Mouse (Mus musculus): ENCODE data around the gene Tmem136. TPM values are rescaled to one million over a fixed set of nuclear protein-coding genes. Genes with fewer than 3 reads are reported as not detected.
"Not testable (repeated sequence)": the region's sequence is repeated elsewhere in the genome, so short reads cannot be mapped to it uniquely, and the experiment has no call there.

The Tmem136 gene
- total RNA-seq (2017): 0.29 TPM in 1 of 3 replicates, not detected in the others

- no peak for ATAC-seq (replicated peaks; ENCODE audit: insufficient number of reproducible peaks, low FRiP score, low TSS enrichment, poor library complexity, severe bottlenecking)
These were observed at the start of gene Tmem136 for GRCm38 (mm10) chr9:43116134-43116996. Gene Tmem136, minus strand, starts transcription at chr9:43116570.

- no peak for ATAC-seq (replicated peaks; ENCODE audit: insufficient number of reproducible peaks, low FRiP score, low TSS enrichment, poor library complexity, severe bottlenecking)
These were observed 39.6 kb upstream of the Tmem136 start for GRCm38 (mm10) chr9:43155960-43156359.

GRCm38 (mm10) chr9:43151779-43152178, 35.4 kb upstream of the Tmem136 start:
- ATAC-seq (replicated peaks; ENCODE audit: insufficient number of reproducible peaks, low FRiP score, low TSS enrichment, poor library complexity, severe bottlenecking): no peak

- ATAC-seq (replicated peaks; ENCODE audit: insufficient number of reproducible peaks, low FRiP score, low TSS enrichment, poor library complexity, severe bottlenecking): no peak
These were observed 34.6 kb upstream of the Tmem136 start for GRCm38 (mm10) chr9:43150957-43151356.

GRCm38 (mm10) chr9:43150075-43150474, 33.7 kb upstream of the Tmem136 start:
- no peak for ATAC-seq (replicated peaks; ENCODE audit: insufficient number of reproducible peaks, low FRiP score, low TSS enrichment, poor library complexity, severe bottlenecking)

- no peak for ATAC-seq (replicated peaks; ENCODE audit: insufficient number of reproducible peaks, low FRiP score, low TSS enrichment, poor library complexity, severe bottlenecking)
These were observed 33.1 kb upstream of the Tmem136 start for GRCm38 (mm10) chr9:43149498-43149897.

GRCm38 (mm10) chr9:43145196-43145595, 28.8 kb upstream of the Tmem136 start:
- no peak for ATAC-seq (replicated peaks; ENCODE audit: insufficient number of reproducible peaks, low FRiP score, low TSS enrichment, poor library complexity, severe bottlenecking)

GRCm38 (mm10) chr9:43144206-43144810, 27.9 kb upstream of the Tmem136 start:
- no peak for ATAC-seq (replicated peaks; ENCODE audit: insufficient number of reproducible peaks, low FRiP score, low TSS enrichment, poor library complexity, severe bottlenecking)

- no peak for ATAC-seq (replicated peaks; ENCODE audit: insufficient number of reproducible peaks, low FRiP score, low TSS enrichment, poor library complexity, severe bottlenecking)
These were observed 25.5 kb upstream of the Tmem136 start for GRCm38 (mm10) chr9:43141839-43142238.

GRCm38 (mm10) chr9:43133525-43133924, 17.2 kb upstream of the Tmem136 start:
- ATAC-seq (replicated peaks; ENCODE audit: insufficient number of reproducible peaks, low FRiP score, low TSS enrichment, poor library complexity, severe bottlenecking): no peak

GRCm38 (mm10) chr9:43132380-43132779, 16.0 kb upstream of the Tmem136 start:
- no peak for ATAC-seq (replicated peaks; ENCODE audit: insufficient number of reproducible peaks, low FRiP score, low TSS enrichment, poor library complexity, severe bottlenecking)

- ATAC-seq (replicated peaks; ENCODE audit: insufficient number of reproducible peaks, low FRiP score, low TSS enrichment, poor library complexity, severe bottlenecking): no peak
These were observed 15.6 kb upstream of the Tmem136 start for GRCm38 (mm10) chr9:43131940-43132339.

GRCm38 (mm10) chr9:43130684-43131083, 14.3 kb upstream of the Tmem136 start:
- ATAC-seq (replicated peaks; ENCODE audit: insufficient number of reproducible peaks, low FRiP score, low TSS enrichment, poor library complexity, severe bottlenecking): no peak

- no peak for ATAC-seq (replicated peaks; ENCODE audit: insufficient number of reproducible peaks, low FRiP score, low TSS enrichment, poor library complexity, severe bottlenecking)
These were observed 10.9 kb upstream of the Tmem136 start for GRCm38 (mm10) chr9:43127101-43127787.

GRCm38 (mm10) chr9:43122379-43122778, 6.0 kb upstream of the Tmem136 start:
- ATAC-seq (replicated peaks; ENCODE audit: insufficient number of reproducible peaks, low FRiP score, low TSS enrichment, poor library complexity, severe bottlenecking): no peak

- not testable (repeated sequence) for ATAC-seq (replicated peaks; ENCODE audit: insufficient number of reproducible peaks, low FRiP score, low TSS enrichment, poor library complexity, severe bottlenecking)
These were observed 5.6 kb upstream of the Tmem136 start for GRCm38 (mm10) chr9:43121948-43122347.

- no peak for ATAC-seq (replicated peaks; ENCODE audit: insufficient number of reproducible peaks, low FRiP score, low TSS enrichment, poor library complexity, severe bottlenecking)
These were observed 597 bp upstream of the Tmem136 start for GRCm38 (mm10) chr9:43116997-43117336.

- ATAC-seq (replicated peaks; ENCODE audit: insufficient number of reproducible peaks, low FRiP score, low TSS enrichment, poor library complexity, severe bottlenecking): no peak
These were observed 788 bp downstream of the Tmem136 start for GRCm38 (mm10) chr9:43115431-43116133.

GRCm38 (mm10) chr9:43114833-43115232, 1.5 kb downstream of the Tmem136 start:
- ATAC-seq (replicated peaks; ENCODE audit: insufficient number of reproducible peaks, low FRiP score, low TSS enrichment, poor library complexity, severe bottlenecking): no peak

Data from monocyte, adult 5-6 weeks (primary cell).